Mouse (Mus musculus) forebrain, postnatal 0 days (tissue): ENCODE measurements around the gene Crhr2. TPM values are rescaled to one million over a fixed set of nuclear protein-coding genes. Genes with fewer than 3 reads are reported as not detected.
A peak's percentile ranks its signal among the peaks of the same experiment; 100 is the strongest.

ENCODE experiments used
- ATAC-seq: fragments of 200-750 bp; cut with Nextera tagmentation; 2 replicates; pipeline ENCODE4 v1.8.0; 2017; ENCODE audit warnings: mild to moderate bottlenecking, moderate library complexity
- DNase-seq: peaks from one replicate; pipeline ENCODE4 v3.0.0-alpha.2; 2015
- H3K27ac ChIP-seq: fragments of 300-500 bp; sonication (generic); 2 replicates; pipeline ENCODE4 v1.5.1; 2014; ENCODE audit warnings: low read depth, mild to moderate bottlenecking, antibody characterized with exemption, low read length, moderate library complexity, mixed read lengths
- H3K27me3 ChIP-seq: fragments of 300-500 bp; sonication (generic); 2 replicates; pipeline ENCODE4 v1.6.1; 2014; ENCODE audit warnings: mild to moderate bottlenecking, low read length, mixed read lengths; ENCODE audit not compliant: insufficient read depth
- H3K36me3 ChIP-seq: fragments of 300-500 bp; sonication (generic); 2 replicates; pipeline ENCODE4 v1.6.1; 2014; ENCODE audit warnings: mild to moderate bottlenecking, moderate library complexity; ENCODE audit not compliant: insufficient read depth
- H3K4me1 ChIP-seq: fragments of 300-500 bp; sonication (generic); 2 replicates; pipeline ENCODE4 v1.6.1; 2014; ENCODE audit warnings: antibody characterized with exemption; ENCODE audit not compliant: insufficient read depth
- H3K4me2 ChIP-seq: fragments of 300-500 bp; sonication (generic); 2 replicates; pipeline ENCODE4 v1.6.1; 2014; ENCODE audit warnings: low read depth, mild to moderate bottlenecking, moderate library complexity
- H3K4me3 ChIP-seq: fragments of 300-500 bp; sonication (generic); 2 replicates; pipeline ENCODE4 v1.5.1; 2014; ENCODE audit warnings: low read depth, low read length, mixed read lengths
- H3K9ac ChIP-seq: fragments of 300-500 bp; sonication (generic); 2 replicates; pipeline ENCODE4 v1.6.1; 2014; ENCODE audit warnings: mild to moderate bottlenecking
- H3K9me3 ChIP-seq: fragments of 300-500 bp; sonication (generic); 2 replicates; pipeline ENCODE4 v1.6.1; 2016; ENCODE audit warnings: low read length
- CTCF ChIP-seq: sonication (generic); IDR thresholded peaks from 2 replicates; pipeline ENCODE4 v1.5.1; 2016; ENCODE audit warnings: antibody characterized with exemption, control low read depth, low read depth
- WGBS: fragments of 180-500 bp; shearing (Covaris S2); extraction: QIAGEN DNeasy Blood & Tissue Kit; methylation state at CpG from one replicate; pipeline ENCODE4 v1.1.7; 2014; 5-methylcytosine and 5-hydroxymethylcytosine counted together
- polyA plus RNA-seq: library from polyadenylated mRNA; unstranded; fragments of >200 nt; fragmentation: Nextera tagmentation; extraction: Ambion mirVana; gene quantifications from 2 replicates; pipeline ENCODE4 v1.2.1, GENCODE M21; 2015
- total RNA-seq: library from RNA; depleted of rRNA; stranded (reverse); fragments of >200 nt; gene quantifications from 2 replicates; pipeline ENCODE4 v1.2.3, GENCODE M21; 2014

The Crhr2 gene
- total and polyA plus RNA-seq, 2 experiments from 2014 or later, result 1.3 to 1.6 TPM

GRCm38 (mm10) chr6:55064477-55064827, 68.4 kb downstream of the Crhr2 start:
- Histone ChIP-seq H3K27me3 (no peaks in the 10 kb centered on the region), H3K4me1 (no peaks in the 10 kb centered on the region), H3K27ac (no peak overlapping the region), H3K4me2 (no peak overlapping the region), H3K9ac (no peak overlapping the region), H3K36me3 (peaks cover 79% of the 10 kb centered on the region), H3K9me3 (no peaks in the 10 kb centered on the region), H3K4me3 (no peak overlapping the region)
- TF ChIP-seq CTCF, result no peak
- 94% methylated on average over 7 of the region's 7 CpGs for WGBS
- DNase-seq, result no peak
- ATAC-seq, result no peak

- Histone ChIP-seq H3K36me3 (peaks cover 79% of the 10 kb centered on the region), H3K27me3 (no peaks in the 10 kb centered on the region), H3K27ac (no peak overlapping the region), H3K9ac (no peak overlapping the region), H3K9me3 (no peaks in the 10 kb centered on the region), H3K4me1 (no peaks in the 10 kb centered on the region), H3K4me2 (no peak overlapping the region), H3K4me3 (no peak overlapping the region)
- TF ChIP-seq CTCF, result no peak
- no peak for ATAC-seq
- DNase-seq, result no peak
- 94% methylated on average over 9 of the region's 9 CpGs for WGBS
Measured at GRCm38 (mm10) chr6:55063793-55064476, 68.9 kb downstream of the Crhr2 start.

- 23% methylated on average over 5 of the region's 5 CpGs for WGBS
- no peak for TF ChIP-seq CTCF
- peak; percentile 50; the same call in 1 of the 2 replicates for ATAC-seq
- Histone ChIP-seq H3K36me3 (peaks cover 78% of the 10 kb centered on the region), H3K9ac (no peak overlapping the region), H3K27me3 (no peaks in the 10 kb centered on the region), H3K27ac (no peak overlapping the region), H3K4me2 (no peak overlapping the region), H3K4me1 (no peaks in the 10 kb centered on the region), H3K9me3 (no peaks in the 10 kb centered on the region), H3K4me3 (no peak overlapping the region)
- peak; percentile 25 for DNase-seq
Measured at GRCm38 (mm10) chr6:55062200-55062599, 70.6 kb downstream of the Crhr2 start.

- TF ChIP-seq CTCF, result no peak
- DNase-seq (no peak), ATAC-seq (no peak)
- Histone ChIP-seq H3K36me3 (peaks cover 78% of the 10 kb centered on the region), H3K4me1 (no peaks in the 10 kb centered on the region), H3K4me3 (no peak overlapping the region), H3K4me2 (no peak overlapping the region), H3K27ac (no peak overlapping the region), H3K27me3 (no peaks in the 10 kb centered on the region), H3K9ac (no peak overlapping the region), H3K9me3 (no peaks in the 10 kb centered on the region)
- 94% methylated on average over 11 of the region's 11 CpGs for WGBS
Measured at GRCm38 (mm10) chr6:55061328-55061727, 71.5 kb downstream of the Crhr2 start.

- Histone ChIP-seq H3K27ac (no peak overlapping the region), H3K9me3 (no peaks in the 10 kb centered on the region), H3K4me3 (no peak overlapping the region), H3K36me3 (peaks cover 83% of the 10 kb centered on the region), H3K4me1 (no peaks in the 10 kb centered on the region), H3K9ac (no peak overlapping the region), H3K27me3 (no peaks in the 10 kb centered on the region), H3K4me2 (no peak overlapping the region)
- WGBS, result 93% methylated on average over 7 of the region's 7 CpGs
- DNase-seq (no peak), ATAC-seq (no peak)
- no peak for TF ChIP-seq CTCF
Measured at GRCm38 (mm10) chr6:55060241-55060825, 72.5 kb downstream of the Crhr2 start.

GRCm38 (mm10) chr6:55057427-55057826, 75.4 kb downstream of the Crhr2 start:
- no peak overlapping the region for H3K9ac ChIP-seq
- 91% methylated on average over 3 of the region's 3 CpGs for WGBS
- H3K4me2 ChIP-seq, result no peak overlapping the region
- no peak for ATAC-seq
- no peaks in the 10 kb centered on the region for H3K9me3 ChIP-seq
- no peak for DNase-seq
- H3K27me3 ChIP-seq, result no peaks in the 10 kb centered on the region
- no peak overlapping the region for H3K27ac ChIP-seq
- H3K36me3 ChIP-seq, result peaks cover 85% of the 10 kb centered on the region
- no peak overlapping the region for H3K4me3 ChIP-seq
- TF ChIP-seq CTCF, result no peak
- no peaks in the 10 kb centered on the region for H3K4me1 ChIP-seq

- H3K36me3 ChIP-seq, result peaks cover 86% of the 10 kb centered on the region
- H3K4me3 ChIP-seq, result no peak overlapping the region
- 93% methylated on average over 4 of the region's 4 CpGs for WGBS
- no peaks in the 10 kb centered on the region for H3K4me1 ChIP-seq
- ATAC-seq (no peak), DNase-seq (no peak)
- no peaks in the 10 kb centered on the region for H3K9me3 ChIP-seq
- H3K27me3 ChIP-seq, result no peaks in the 10 kb centered on the region
- TF ChIP-seq CTCF, result no peak
- H3K4me2 ChIP-seq, result no peak overlapping the region
- H3K9ac ChIP-seq, result no peak overlapping the region
- H3K27ac ChIP-seq, result no peak overlapping the region
Measured at GRCm38 (mm10) chr6:55054491-55054890, 78.3 kb downstream of the Crhr2 start.
